Mouse (Mus musculus) Patski (cell line): ENCODE measurements around the gene Gsdma2. TPM values are rescaled to one million over a fixed set of nuclear protein-coding genes. Genes with fewer than 3 reads are reported as not detected.
"Not testable (repeated sequence)": the region's sequence is repeated elsewhere in the genome, so short reads cannot be mapped to it uniquely, and the experiment has no call there.

Source experiments
- ATAC-seq: fragments of 100-300 bp; one replicate; pipeline ENCODE4 v1.8.0; 2021
- CTCF ChIA-PET: fragments of 350-600 bp; sonication (Branson Sonifier 250); formaldehyde crosslinking; loops from one replicate; lab custom pipeline; 2022; ENCODE audit warnings: inconsistent platforms; lab: Charles Lee
- POLR2A ChIA-PET: fragments of 350-600 bp; sonication (Branson Sonifier 250); formaldehyde crosslinking; loops from one replicate; lab custom pipeline; 2022; ENCODE audit warnings: antibody characterized with exemption, inconsistent platforms; lab: Charles Lee
- DNase-seq: peaks from one replicate; pipeline ENCODE4 v3.0.0-alpha.2; 2011; ENCODE audit warnings: low read depth, low spot score
- H3K27me3 ChIP-seq: fragments of 371-371 bp; one replicate; pipeline ENCODE4 v1.5.1; 2021
- CTCF ChIP-seq: fragments of 100-300 bp; IDR thresholded peaks from one replicate; pipeline ENCODE4 v1.5.1; 2021
- in situ Hi-C: fragments of 300-500 bp; cut with MboI; formaldehyde crosslinking; loops from 3 replicates; pipeline ENCODE4 v1.11.1; 2018; ENCODE audit warnings: low pct_unique_long_range_greater_than_20kb, mixed read lengths
- polyA plus RNA-seq: library from polyadenylated mRNA; unstranded; gene quantifications from one replicate; pipeline ENCODE4 v1.2.3, GENCODE M21; 2021

Gene Gsdma2
- polyA plus RNA-seq, 1 experiment from 2014 or later, result not detected

- in situ Hi-C loops, result no loop called here
- no peaks in the 10 kb centered on the region for H3K27me3 ChIP-seq
- ATAC-seq, result no peak
- POLR2A ChIA-PET, result no interaction called here
- no peak for DNase-seq
- TF ChIP-seq CTCF, result no peak
- CTCF ChIA-PET, result interaction anchor here (1.6 kb wide), 1 partner anchor 9 kb away, joined by 4 read pairs; no protein-coding TSS in a partner anchor
Measured at GRCm38 (mm10) chr11:98625611-98626410, 20.7 kb upstream of the Gsdma2 start, which contains the start of the genes Gm12355 and Gsdma3. TSS of gene Gm12355 (minus strand) at chr11:98625661. TSS of gene Gsdma3 (plus strand) at chr11:98626360.

- no peak for ATAC-seq
- in situ Hi-C loops, result no loop called here
- ChIA-PET POLR2A (no interaction called here), CTCF (no interaction called here)
- H3K27me3 ChIP-seq, result peaks cover 4% of the 10 kb centered on the region
- no peak for DNase-seq
- TF ChIP-seq CTCF, result no peak
Measured at GRCm38 (mm10) chr11:98628706-98629105, 17.9 kb upstream of the Gsdma2 start.

- no peak for DNase-seq
- CTCF ChIA-PET, result no interaction called here
- in situ Hi-C loops, result no loop called here
- no peak for TF ChIP-seq CTCF
- POLR2A ChIA-PET, result no interaction called here
- H3K27me3 ChIP-seq, result peaks cover 8% of the 10 kb centered on the region
- ATAC-seq, result no peak
Measured at GRCm38 (mm10) chr11:98630646-98631045, 15.9 kb upstream of the Gsdma2 start.

GRCm38 (mm10) chr11:98635312-98635970 lies 11.1 kb upstream of the Gsdma2 start:
- ATAC-seq, result not testable (repeated sequence)
- in situ Hi-C loops, result loop anchor here (5.0 kb wide), 1 partner anchor 33 kb away; no protein-coding TSS in a partner anchor

GRCm38 (mm10) chr11:98637501-98637900 lies 9.1 kb upstream of the Gsdma2 start:
- in situ Hi-C loops, result loop anchor here (5.0 kb wide), 1 partner anchor 35 kb away; no protein-coding TSS in a partner anchor
- POLR2A ChIA-PET, result no interaction called here
- no peak for TF ChIP-seq CTCF
- CTCF ChIA-PET, result no interaction called here
- no peak for DNase-seq
- H3K27me3 ChIP-seq, result peaks cover 13% of the 10 kb centered on the region
- ATAC-seq, result no peak

More at GRCm38 (mm10) chr11:98635312-98635970, 11.1 kb upstream of the Gsdma2 start:
- H3K27me3 ChIP-seq, DNase-seq, POLR2A ChIA-PET: not testable (repeated sequence)
- peak; percentile 80 for TF ChIP-seq CTCF
- CTCF ChIA-PET, result interaction anchor here (1.3 kb wide), 1 partner anchor 9 kb away, joined by 4 read pairs; the partner anchor contains the start of gene Gsdma3

GRCm38 (mm10) chr11:98640091-98640490 lies 6.5 kb upstream of the Gsdma2 start:
- CTCF ChIA-PET, result no interaction called here
- in situ Hi-C loops, result no loop called here
- ATAC-seq (no peak), DNase-seq (no peak)
- TF ChIP-seq CTCF, result no peak
- peaks cover 19% of the 10 kb centered on the region for H3K27me3 ChIP-seq
- POLR2A ChIA-PET, result no interaction called here

- peaks cover 36% of the 10 kb centered on the region for H3K27me3 ChIP-seq
- no peak for TF ChIP-seq CTCF
- DNase-seq (no peak), ATAC-seq (no peak)
- ChIA-PET POLR2A (no interaction called here), CTCF (no interaction called here)
- in situ Hi-C loops, result no loop called here
Measured at GRCm38 (mm10) chr11:98644757-98645156, 1.8 kb upstream of the Gsdma2 start.

GRCm38 (mm10) chr11:98645946-98646345 lies 613 bp upstream of the Gsdma2 start:
- DNase-seq (no peak), ATAC-seq (no peak)
- in situ Hi-C loops, result no loop called here
- ChIA-PET CTCF (no interaction called here), POLR2A (no interaction called here)
- H3K27me3 ChIP-seq, result peaks cover 36% of the 10 kb centered on the region
- no peak for TF ChIP-seq CTCF

- TF ChIP-seq CTCF, result peak; percentile 73
- DNase-seq, ATAC-seq, CTCF ChIA-PET, POLR2A ChIA-PET, in situ Hi-C loops: not testable (repeated sequence)
- H3K27me3 ChIP-seq, result peaks cover 17% of the 10 kb centered on the region
Measured at GRCm38 (mm10) chr11:98655076-98655475, 8.5 kb downstream of the Gsdma2 start.

GRCm38 (mm10) chr11:98660517-98660916 lies 14.0 kb downstream of the Gsdma2 start:
- DNase-seq (no peak), ATAC-seq (peak; percentile 53)
- TF ChIP-seq CTCF, result peak; percentile 80
- H3K27me3 ChIP-seq, result peaks cover 12% of the 10 kb centered on the region
- ChIA-PET POLR2A (interaction anchor here (0.5 kb wide), 1 partner anchor 21 kb away, joined by 3 read pairs; no protein-coding TSS in a partner anchor), CTCF (interaction anchor here (1.1 to 2.8 kb wide), 5 partner anchors 12 to 27 kb away, joined by 3 to 22 read pairs (median 5); partner anchors contain the start of gene Psmd3)
- in situ Hi-C loops, result loop anchor here (5.0 kb wide), 1 partner anchor 53 kb away; no protein-coding TSS in a partner anchor
